Mouse (Mus musculus): Measurements from ENCODE around the gene Cbs.

- TF ChIP-seq POLR2A (IDR thresholded peaks at IDR 0.05; ENCODE audit: extremely low read depth, insufficient read depth, low read length) = no peak
- TF ChIP-seq CTCF (IDR thresholded peaks at IDR 0.05; ENCODE audit: extremely low read depth, insufficient read depth, low read length) = no peak
Observed at GRCm38 (mm10) chr17:31631081-31631800, 5.8 kb downstream of the Cbs start.
